14 mouse cellular contexts compared by ENCODE assay signal in genomic region chr4:155582279-155582905, GRCm38 (mm10). TPM values are rescaled to one million over a fixed set of nuclear protein-coding genes. Genes with fewer than 3 reads are reported as not detected.
DNase-seq lines count a peak whose midpoint lies in the region; ATAC-seq lines count a peak whose summit lies in the region.
"Had no signal": no experiment of that assay in that cellular context is flagged by ENCODE, and none has a peak within 500 bp of the region (broad histone marks: within the 10 kb centered on the region; RNA-seq: fewer than 3 reads in every experiment).

No protein-coding gene starts in this region.

- no peak overlapping the region for H3K4me3 ChIP-seq in forebrain, embryonic 14.5 days (ENCODE audit: low read depth, low read length)
- H3K4me3 ChIP-seq: forebrain, embryonic 15.5 days; heart, embryonic 10.5 days; hindbrain, embryonic 13.5 days had no signal

- H3K27me3 ChIP-seq in forebrain, embryonic 14.5 days (replicated peaks; ENCODE audit: control insufficient read depth, insufficient read depth, low read length): no peaks in the 10 kb centered on the region
- H3K27me3 ChIP-seq: forebrain, embryonic 15.5 days; hindbrain, embryonic 13.5 days had no signal

- no peak overlapping the region for H3K4me2 ChIP-seq in forebrain, embryonic 14.5 days (ENCODE audit: low read length)
- H3K4me2 ChIP-seq: forebrain, embryonic 15.5 days; hindbrain, embryonic 13.5 days had no signal

- H3K9me3 ChIP-seq in forebrain, embryonic 14.5 days (replicated peaks; ENCODE audit: control insufficient read depth, low read length): no peaks in the 10 kb centered on the region
- H3K9me3 ChIP-seq: forebrain, embryonic 15.5 days; heart, embryonic 10.5 days; hindbrain, embryonic 13.5 days had no signal

- no peak overlapping the region for H3K27ac ChIP-seq in forebrain, embryonic 14.5 days (ENCODE audit: low read depth, low read length)
- H3K27ac ChIP-seq: forebrain, embryonic 15.5 days; heart, embryonic 10.5 days; hindbrain, embryonic 13.5 days had no signal

- ATAC-seq in monocyte, adult 5-6 weeks (replicated peaks; ENCODE audit: insufficient number of reproducible peaks, low FRiP score, low TSS enrichment, poor library complexity, severe bottlenecking): 0 out of 2 replicates have a peak, but pooled peaks have one; percentile 32
- no peak for ATAC-seq in forebrain, embryonic 14.5 days
- ATAC-seq: forebrain, embryonic 15.5 days had no signal

- WGBS in forebrain, embryonic 14.5 days: 92% methylated on average over 6 of the region's 6 CpGs

- H3K4me1 ChIP-seq in forebrain, embryonic 14.5 days (ENCODE audit: control insufficient read depth, insufficient read depth, low read length): no peaks in the 10 kb centered on the region
- H3K4me1 ChIP-seq: forebrain, embryonic 15.5 days; heart, embryonic 10.5 days; hindbrain, embryonic 13.5 days had no signal

- peaks cover 70% of the 10 kb centered on the region for H3K36me3 ChIP-seq in forebrain, embryonic 14.5 days (ENCODE audit: control insufficient read depth, insufficient read depth, low read length)

- DNase-seq in 3T3-L1 (ENCODE audit: low read depth, low spot score): peak; percentile 91
- peak; percentile 80 for DNase-seq in Muller cell, postnatal 12 days (ENCODE audit: inconsistent ontology term)
- DNase-seq in fat pad, adult 2 months (ENCODE audit: extremely low read depth, low read depth, low spot score): peak; percentile 91
- DNase-seq in kidney, postnatal 36 days: no peak
- DNase-seq in thymus, adult 18-20 months: no peak
- no peak for DNase-seq in left cerebral cortex, adult 11 months (ENCODE audit: low spot score)
- no peak for DNase-seq in forebrain, embryonic 14.5 days (ENCODE audit: low spot score)
- DNase-seq: cerebellum, adult 18-20 months; kidney, postnatal 10 days; thymus, postnatal 25 days had no signal

- H3K9ac ChIP-seq in forebrain, embryonic 14.5 days (ENCODE audit: low read length): no peak overlapping the region
- H3K9ac ChIP-seq: forebrain, embryonic 15.5 days; hindbrain, embryonic 13.5 days had no signal

RNA-seq across cellular contexts. Expression of gene Slc35e2, which starts 18.8 kb away (rescaled TPM):
- total RNA-seq in monocyte, adult 5-6 weeks (2017): 6.5 to 13.6 TPM (median 9.2 TPM) in 3 replicates
- polyA plus RNA-seq in forebrain, embryonic 14.5 days (2014; fragmentation: Nextera tagmentation; extraction: Ambion mirVana): 10.9 and 12.1 TPM in 2 replicates

RNA-seq across cellular contexts. Expression of gene Nadk, which starts 20.2 kb away (rescaled TPM):
- 392 to 513 TPM (median 506 TPM) in 3 replicates for total RNA-seq in monocyte, adult 5-6 weeks (2017)
- 106 and 120 TPM in 2 replicates for polyA plus RNA-seq in forebrain, embryonic 14.5 days (2014; fragmentation: Nextera tagmentation; extraction: Ambion mirVana)

RNA-seq across cellular contexts. Expression of gene Cdk11b, which starts 42.3 kb away (rescaled TPM):
- 145 to 205 TPM (median 169 TPM) in 3 replicates for total RNA-seq in monocyte, adult 5-6 weeks (2017)
- polyA plus RNA-seq in forebrain, embryonic 14.5 days (2014; fragmentation: Nextera tagmentation; extraction: Ambion mirVana): 39.9 and 42.8 TPM in 2 replicates

Comparison
In these comparisons a context has a peak if more than half of its experiments do, and no peak if none do; other contexts are left out.
1. DNase-seq: peak in 3T3-L1 (single experiment), Muller cell, postnatal 12 days (single experiment) and fat pad, adult 2 months (single experiment); none in kidney, postnatal 36 days (0 of 2), thymus, adult 18-20 months (0 of 2), left cerebral cortex, adult 11 months (single experiment) and forebrain, embryonic 14.5 days (single experiment).